Mouse (Mus musculus) spleen, adult 2 months (tissue): ENCODE data around the gene Tacr1. TPM values are rescaled to one million over a fixed set of nuclear protein-coding genes. Genes with fewer than 3 reads are reported as not detected.

Source experiments
- DNase-seq, 2 experiments: peaks; one replicate each; pipeline versions ENCODE4 v3.0.0 to v3.0.0-alpha.2; 2012 to 2021; ENCODE audit warnings: low spot score in 2 of 2, low read depth in 1 of 2
- H3K27ac ChIP-seq: fragments of 200-500 bp; 2 replicates; pipeline ENCODE4 v1.5.1; 2012; ENCODE audit warnings: low read length, inconsistent platforms; ENCODE audit not compliant: insufficient read depth
- H3K27me3 ChIP-seq: fragments of 200-500 bp; 2 replicates; pipeline ENCODE4 v1.6.1; 2012; ENCODE audit warnings: mild to moderate bottlenecking, moderate library complexity, low read length, inconsistent platforms; ENCODE audit not compliant: control insufficient read depth, insufficient read depth
- H3K36me3 ChIP-seq: fragments of 200-500 bp; 2 replicates; pipeline ENCODE4 v1.6.1; 2012; ENCODE audit warnings: mild to moderate bottlenecking, low read length, inconsistent platforms; ENCODE audit not compliant: control insufficient read depth, insufficient read depth
- H3K4me1 ChIP-seq: fragments of 200-500 bp; 2 replicates; pipeline ENCODE4 v1.6.1; 2011; ENCODE audit warnings: inconsistent platforms; ENCODE audit not compliant: control insufficient read depth, insufficient read depth, insufficient read length
- H3K4me3 ChIP-seq: fragments of 200-500 bp; 2 replicates; pipeline ENCODE4 v1.5.1; 2011; ENCODE audit warnings: mild to moderate bottlenecking, inconsistent platforms; ENCODE audit not compliant: insufficient read depth, insufficient read length; ENCODE audit errors: extremely low read depth
- CTCF ChIP-seq: fragments of 200-500 bp; IDR thresholded peaks from 2 replicates; pipeline ENCODE4 v1.5.1; 2011; ENCODE audit warnings: mild to moderate bottlenecking, inconsistent platforms; ENCODE audit not compliant: insufficient read depth, insufficient read length, insufficient replicate concordance; ENCODE audit errors: extremely low read depth
- POLR2A ChIP-seq: fragments of 200-500 bp; IDR thresholded peaks from 2 replicates; pipeline ENCODE4 v1.6.1; 2011; ENCODE audit warnings: low read depth, low read length, inconsistent platforms
- WGBS: fragments of 180-500 bp; shearing (Covaris S2); methylation state at CpG from one replicate; pipeline ENCODE4 v1.1.7; 2018; 5-methylcytosine and 5-hydroxymethylcytosine counted together
- polyA plus RNA-seq: library from polyadenylated mRNA; depleted of rRNA; stranded (reverse); fragments of >200 nt; gene quantifications from 2 replicates; pipeline ENCODE4 v1.2.3, GENCODE M21; 2012

The Tacr1 gene
- polyA plus RNA-seq, 1 experiment, result 0.07 TPM

- Histone ChIP-seq H3K27ac (no peak overlapping the region), H3K4me3 (no peak overlapping the region), H3K36me3 (no peaks in the 10 kb centered on the region), H3K27me3 (no peaks in the 10 kb centered on the region), H3K4me1 (no peaks in the 10 kb centered on the region)
- TF ChIP-seq CTCF (no peak), POLR2A (no peak)
- 62% methylated on average over 2 of the region's 2 CpGs for WGBS
- no peak for DNase-seq
Observed at GRCm38 (mm10) chr6:82528631-82529030, 126.5 kb downstream of the Tacr1 start.

GRCm38 (mm10) chr6:82536641-82537040 lies 134.5 kb downstream of the Tacr1 start:
- H3K4me1 ChIP-seq, result no peaks in the 10 kb centered on the region
- no peaks in the 10 kb centered on the region for H3K36me3 ChIP-seq
- no peaks in the 10 kb centered on the region for H3K27me3 ChIP-seq
- no peak overlapping the region for H3K27ac ChIP-seq
- DNase-seq, result no peak
- H3K4me3 ChIP-seq, result no peak overlapping the region
- WGBS, result 45% methylated on average over 8 of the region's 8 CpGs
- TF ChIP-seq POLR2A, result no peak

- TF ChIP-seq CTCF, result no peak
- no peak for TF ChIP-seq POLR2A
- no peaks in the 10 kb centered on the region for H3K4me1 ChIP-seq
- H3K27me3 ChIP-seq, result no peaks in the 10 kb centered on the region
- no peak for DNase-seq
- no peaks in the 10 kb centered on the region for H3K36me3 ChIP-seq
- H3K27ac ChIP-seq, result no peak overlapping the region
- WGBS, result 62% methylated on average over 3 of the region's 3 CpGs
- no peak overlapping the region for H3K4me3 ChIP-seq
Observed at GRCm38 (mm10) chr6:82549270-82549669, 147.1 kb downstream of the Tacr1 start.

GRCm38 (mm10) chr6:82575445-82575844 lies 173.3 kb downstream of the Tacr1 start:
- TF ChIP-seq POLR2A, result no peak
- no peak for TF ChIP-seq CTCF
- WGBS, result 85% methylated on average over 5 of the region's 5 CpGs
- Histone ChIP-seq H3K4me3 (no peak overlapping the region), H3K27me3 (no peaks in the 10 kb centered on the region), H3K4me1 (no peaks in the 10 kb centered on the region), H3K27ac (no peak overlapping the region), H3K36me3 (no peaks in the 10 kb centered on the region)
- no peak for DNase-seq

- no peaks in the 10 kb centered on the region for H3K27me3 ChIP-seq
- no peak for DNase-seq
- TF ChIP-seq POLR2A (no peak), CTCF (no peak)
- no peak overlapping the region for H3K4me3 ChIP-seq
- no peaks in the 10 kb centered on the region for H3K36me3 ChIP-seq
- no peak overlapping the region for H3K27ac ChIP-seq
- 77% methylated on average over 6 of the region's 6 CpGs for WGBS
- no peaks in the 10 kb centered on the region for H3K4me1 ChIP-seq
Observed at GRCm38 (mm10) chr6:82585396-82585795, 183.3 kb downstream of the Tacr1 start.

GRCm38 (mm10) chr6:82589387-82589786 lies 187.3 kb downstream of the Tacr1 start:
- WGBS, result 83% methylated on average over 7 of the region's 7 CpGs
- no peak for TF ChIP-seq CTCF
- no peak for TF ChIP-seq POLR2A
- no peaks in the 10 kb centered on the region for H3K36me3 ChIP-seq

GRCm38 (mm10) chr6:82595461-82596090 lies 193.4 kb downstream of the Tacr1 start:
- 87% methylated on average over 8 of the region's 8 CpGs for WGBS
- no peak for DNase-seq
- no peaks in the 10 kb centered on the region for H3K27me3 ChIP-seq
- no peaks in the 10 kb centered on the region for H3K4me1 ChIP-seq
- no peak overlapping the region for H3K27ac ChIP-seq
- H3K36me3 ChIP-seq, result no peaks in the 10 kb centered on the region
- no peak overlapping the region for H3K4me3 ChIP-seq
- TF ChIP-seq CTCF, result no peak
- no peak for TF ChIP-seq POLR2A

More at GRCm38 (mm10) chr6:82589387-82589786, 187.3 kb downstream of the Tacr1 start:
- DNase-seq, result no peak
- no peak overlapping the region for H3K4me3 ChIP-seq
- H3K27me3 ChIP-seq, result no peaks in the 10 kb centered on the region
- no peak overlapping the region for H3K27ac ChIP-seq
- H3K4me1 ChIP-seq, result no peaks in the 10 kb centered on the region
